Mouse (Mus musculus) left cerebral cortex, adult 18-20 months (tissue): Measurements from ENCODE around the gene BC030499. TPM values are rescaled to one million over a fixed set of nuclear protein-coding genes. Genes with fewer than 3 reads are reported as not detected.

Experiments
- DNase-seq, 2 experiments: peaks; one replicate each; pipeline ENCODE4 v3.0.0; 2021 to 2022; ENCODE audit warnings: low spot score in 2 of 2, mixed read lengths in 1 of 2
- total RNA-seq, 2 experiments: library from RNA; stranded (reverse); gene quantifications; 2 replicates each; pipeline ENCODE4 v1.2.3; 2021

The BC030499 gene
- total RNA-seq, 2 experiments from 2014 or later, result 18.3 to 20.0 TPM

DNA sequence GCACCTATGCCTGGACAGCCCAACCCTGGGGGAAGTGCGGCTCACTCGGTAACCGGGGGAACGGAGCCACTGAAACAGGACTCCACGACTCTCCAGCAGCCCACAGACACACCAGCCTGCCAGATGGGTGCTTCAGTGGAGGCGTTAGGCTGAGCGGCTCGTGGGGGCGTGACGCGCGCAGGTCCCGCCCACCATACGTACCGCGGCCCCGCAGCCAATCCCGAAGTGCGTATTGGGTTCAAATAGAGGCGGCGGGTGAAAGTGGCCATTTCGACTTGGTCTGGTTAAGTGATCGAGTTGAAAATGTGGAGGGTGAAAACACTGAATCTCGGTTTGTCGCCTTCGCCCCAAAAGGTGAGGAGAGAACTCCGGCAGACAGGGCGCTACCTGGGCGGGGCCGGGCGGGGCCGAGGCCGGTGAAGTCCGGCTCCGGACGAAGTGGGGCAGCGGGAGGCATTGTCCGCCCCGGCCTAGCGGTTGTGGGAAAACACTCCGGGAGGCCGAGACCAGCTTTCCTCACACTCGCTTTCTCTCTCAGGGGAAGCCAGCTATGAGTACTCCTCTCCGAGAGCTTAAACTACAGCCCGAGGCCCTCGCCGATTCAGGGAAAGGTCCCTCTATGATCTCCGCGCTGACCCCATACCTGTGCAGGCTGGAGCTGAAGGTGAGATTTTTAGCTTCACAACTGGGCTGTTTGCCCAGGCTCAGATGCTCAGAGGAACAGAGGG lies 10.9 kb downstream of the BC030499 start, which contains the start of gene Spag5:
TSS of gene Spag5 (plus strand) at position 173 of the 728 bp plus-strand sequence.
- DNase-seq, result peak; percentile 86 to 94

DNA sequence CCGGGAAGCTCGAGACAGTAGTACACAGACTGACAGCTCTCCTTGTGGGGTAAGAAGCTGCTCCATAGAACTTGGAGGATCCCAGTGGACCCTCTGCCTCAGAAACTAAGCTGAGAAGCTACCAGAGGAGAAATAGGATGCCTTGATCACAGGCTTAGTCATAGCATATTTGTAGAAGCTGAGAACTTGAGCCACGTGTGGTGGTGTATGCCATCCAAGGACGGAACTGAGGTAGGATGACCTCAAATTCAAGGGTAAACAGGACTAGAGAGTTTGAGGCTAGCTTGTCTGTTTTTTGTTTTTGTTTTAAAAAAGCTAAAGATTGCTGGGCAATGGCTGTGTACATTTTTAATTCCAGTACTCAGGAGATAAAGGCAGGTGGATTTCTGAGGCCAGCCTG lies 14.6 kb downstream of the BC030499 start:
- no peak for DNase-seq

GRCm38 (mm10) chr11:78310861-78311511 lies 20.3 kb downstream of the BC030499 start:
- no peak for DNase-seq

DNA sequence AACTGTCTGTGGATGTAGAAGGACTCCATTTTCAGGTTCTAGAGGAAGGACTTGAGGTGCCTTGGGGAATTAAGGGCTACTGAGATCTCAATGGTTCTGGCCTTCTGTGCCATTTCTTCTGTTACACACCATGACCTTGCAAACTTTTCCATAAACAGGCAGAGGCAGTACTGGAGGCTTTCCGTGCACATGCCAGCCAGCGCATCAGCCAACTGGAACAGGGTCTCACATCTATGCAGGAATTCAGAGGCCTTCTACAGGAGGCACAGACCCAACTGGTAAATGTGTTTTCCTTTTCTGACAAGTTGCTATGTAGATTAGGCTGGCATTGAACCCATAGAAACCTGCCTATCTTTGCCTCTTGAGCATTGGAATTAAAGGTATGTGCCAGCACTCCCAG lies 23.0 kb downstream of the BC030499 start:
- DNase-seq, result no peak

GRCm38 (mm10) chr11:78318411-78318810 lies 27.8 kb downstream of the BC030499 start:
- DNase-seq, result no peak

DNA sequence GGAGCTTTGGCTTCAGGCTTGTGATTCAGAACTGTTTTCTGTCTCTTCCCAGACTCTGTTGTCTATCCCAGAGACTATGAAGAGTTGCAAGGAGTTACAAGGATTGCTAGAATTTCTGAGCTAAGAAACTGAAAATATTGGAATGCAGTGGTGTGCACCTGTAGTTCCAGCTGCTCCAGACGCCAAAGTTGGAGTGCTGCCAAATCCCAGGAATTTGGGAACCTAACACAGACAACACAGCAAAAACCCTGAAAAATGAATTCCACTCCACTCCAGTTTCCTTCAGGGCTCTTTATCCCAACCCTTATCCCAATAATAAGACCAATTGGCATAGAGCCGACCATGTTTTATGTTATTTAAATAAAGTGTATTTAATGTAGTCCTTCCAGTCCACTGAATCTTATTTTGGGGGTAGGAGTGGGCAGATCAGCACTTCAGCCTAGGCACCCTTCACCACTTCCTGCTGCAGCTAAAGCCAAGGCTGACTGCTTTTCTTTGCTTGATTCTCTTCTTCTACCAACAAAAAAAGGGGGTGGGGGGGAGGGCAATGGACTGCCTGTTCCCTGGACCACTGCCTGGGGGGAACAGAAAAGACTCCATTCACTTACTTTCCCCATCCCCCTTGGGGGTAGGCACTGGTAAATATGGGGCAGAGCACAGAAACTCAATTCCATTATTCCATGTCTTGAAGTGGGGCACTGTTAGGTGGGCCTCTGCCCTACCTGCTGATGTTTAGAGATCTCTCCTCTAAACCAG lies 31.6 kb downstream of the BC030499 start:
- DNase-seq, result no peak

DNA sequence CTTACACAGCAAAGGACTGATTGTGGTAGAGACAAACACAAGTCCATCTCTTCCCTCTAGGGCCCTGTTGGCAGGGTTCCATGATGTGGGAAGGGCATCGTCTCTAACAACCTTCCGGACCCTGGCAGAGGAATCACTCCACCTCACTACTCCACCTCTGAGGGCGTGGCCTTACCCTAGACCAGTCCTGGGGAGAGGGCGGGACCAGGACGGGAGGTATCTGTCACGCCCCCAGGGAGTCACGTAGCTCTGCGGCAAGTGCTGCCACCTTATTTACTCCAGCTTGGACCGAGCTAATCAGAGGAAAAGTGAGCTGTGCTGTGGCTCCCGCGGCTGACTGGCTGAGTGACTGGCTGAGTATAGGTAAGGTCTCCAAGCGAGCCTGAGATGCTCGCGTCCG lies 32.2 kb downstream of the BC030499 start, which contains the start of gene Aldoc:
TSS of gene Aldoc (plus strand) at position 109 of the 400 bp plus-strand sequence.
- peak; percentile 77 to 85 for DNase-seq

- peak in 1 of 2 experiments; percentile 32 for DNase-seq
These were observed 33.6 kb downstream of the BC030499 start for GRCm38 (mm10) chr11:78324000-78324785.

DNA sequence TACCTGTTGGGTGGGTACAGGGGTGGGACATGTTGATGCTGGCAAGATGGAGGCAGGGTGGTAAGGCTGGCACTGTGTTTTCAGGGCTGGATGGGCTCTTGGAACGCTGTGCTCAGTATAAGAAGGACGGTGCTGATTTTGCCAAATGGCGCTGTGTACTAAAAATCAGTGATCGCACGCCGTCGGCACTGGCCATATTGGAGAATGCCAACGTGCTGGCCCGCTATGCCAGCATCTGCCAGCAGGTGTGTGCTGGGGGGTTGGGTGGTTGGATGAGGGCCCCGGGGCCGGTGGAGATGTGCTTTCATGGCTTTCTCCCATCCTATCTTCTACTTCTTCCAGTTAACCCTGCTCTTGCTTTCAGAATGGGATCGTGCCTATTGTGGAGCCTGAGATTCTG lies 34.3 kb downstream of the BC030499 start:
- no peak for DNase-seq

DNA sequence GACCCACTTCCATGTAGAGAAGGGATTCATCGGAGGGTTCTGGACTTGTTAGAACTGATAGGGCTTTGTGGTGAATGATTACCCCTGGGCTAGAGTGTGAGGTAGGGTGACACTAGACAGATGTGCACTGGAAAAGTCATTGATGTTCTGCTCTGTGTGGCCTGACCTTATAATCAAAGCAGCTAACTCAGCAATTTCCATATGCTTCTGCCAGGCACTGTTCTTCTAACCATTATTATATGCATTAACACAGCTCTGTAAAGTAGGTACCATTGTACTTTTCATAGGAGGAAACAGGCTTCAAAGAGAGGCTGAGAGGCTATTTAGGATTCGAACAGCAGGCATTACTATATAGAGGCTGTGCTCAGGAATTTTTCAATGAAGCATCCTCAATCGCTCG lies 36.6 kb downstream of the BC030499 start:
- DNase-seq, result no peak

DNA sequence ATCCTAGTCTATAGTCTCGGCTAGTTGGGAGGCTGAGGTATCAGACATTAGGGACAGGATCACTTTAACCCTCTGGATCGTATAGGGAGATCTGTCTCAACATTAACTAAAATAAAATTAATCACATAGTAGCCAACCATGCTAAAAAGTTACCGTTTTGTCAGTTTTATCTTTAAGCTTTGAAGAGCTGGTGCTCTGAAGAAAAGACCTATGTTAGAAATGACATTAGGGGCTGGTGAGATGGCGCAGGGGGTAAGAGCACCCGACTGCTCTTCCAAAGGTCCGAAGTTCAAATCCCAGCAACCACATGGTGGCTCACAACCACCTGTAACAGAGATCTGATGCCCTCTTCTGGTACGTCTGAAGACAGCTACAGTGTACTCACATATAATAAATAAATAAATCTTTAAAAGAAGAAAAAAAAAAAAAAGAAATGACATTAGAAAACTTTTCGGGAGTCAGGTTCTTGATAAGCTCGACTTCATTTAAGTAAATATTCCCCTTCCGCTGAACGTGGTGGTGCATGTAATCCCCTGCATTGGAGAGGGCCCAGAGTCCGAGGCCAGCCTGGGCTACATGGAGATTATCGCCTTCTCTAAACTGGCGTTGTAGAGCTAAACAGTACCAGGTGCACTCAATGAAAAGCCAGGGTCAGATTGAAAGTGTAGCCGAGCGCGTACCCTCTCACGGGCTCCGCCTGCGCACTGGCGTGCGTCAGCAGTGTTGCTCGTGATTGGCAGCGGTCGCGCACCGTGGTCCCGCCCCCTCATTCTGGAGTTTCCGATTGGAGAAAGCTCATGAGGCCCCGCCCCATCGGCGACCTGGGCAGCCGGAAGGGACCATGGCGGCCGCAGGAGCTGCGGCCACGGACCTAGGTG lies 37.2 kb downstream of the BC030499 start, which contains the start of gene Pigs:
TSS of gene Pigs (plus strand) at position 782 of the 878 bp plus-strand sequence.
- peak; percentile 96 to 97 for DNase-seq

GRCm38 (mm10) chr11:78328512-78329056 lies 37.9 kb downstream of the BC030499 start:
- no peak for DNase-seq

GRCm38 (mm10) chr11:78332676-78333075 lies 42.0 kb downstream of the BC030499 start:
- DNase-seq, result no peak

DNA sequence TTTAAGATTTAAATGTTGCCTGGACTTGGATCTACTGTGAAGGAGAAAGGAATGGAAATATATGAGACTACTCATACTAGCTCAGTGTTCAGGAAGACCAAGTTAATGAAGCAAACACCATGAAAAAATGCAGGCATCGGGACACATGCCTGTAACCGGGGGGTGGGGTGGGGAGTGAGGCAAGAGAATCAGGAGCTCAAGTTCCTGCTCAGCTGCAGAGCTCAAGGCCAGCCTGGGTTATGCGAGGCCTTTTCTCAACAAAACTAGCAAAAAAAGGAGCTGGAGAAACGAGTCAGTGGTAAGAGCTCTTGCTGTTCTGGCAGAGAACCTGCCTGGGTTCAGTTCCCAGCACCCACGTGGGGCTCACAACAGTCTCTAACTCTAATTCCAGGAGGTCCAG lies 43.4 kb downstream of the BC030499 start:
- DNase-seq, result no peak

DNA sequence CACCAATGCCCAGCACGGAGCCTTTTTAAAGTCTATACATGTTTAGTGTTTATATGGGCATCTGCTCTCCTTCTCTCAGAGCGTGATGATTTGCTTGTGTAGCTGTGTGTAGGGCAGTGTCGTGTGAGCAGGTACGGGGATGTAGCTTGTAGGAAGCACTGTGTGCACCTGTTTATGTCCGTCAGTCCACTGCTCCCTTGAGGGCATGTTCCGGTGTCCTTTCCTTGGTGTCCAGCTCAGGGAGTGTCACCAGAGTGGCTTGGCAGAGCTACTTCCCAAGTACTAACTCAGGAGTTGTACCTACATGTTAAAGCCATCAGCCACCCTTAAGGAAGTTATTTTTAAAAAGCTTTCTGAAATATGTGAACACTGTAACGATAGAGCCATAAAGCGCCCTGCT lies 46.4 kb downstream of the BC030499 start:
- DNase-seq, result no peak

DNA sequence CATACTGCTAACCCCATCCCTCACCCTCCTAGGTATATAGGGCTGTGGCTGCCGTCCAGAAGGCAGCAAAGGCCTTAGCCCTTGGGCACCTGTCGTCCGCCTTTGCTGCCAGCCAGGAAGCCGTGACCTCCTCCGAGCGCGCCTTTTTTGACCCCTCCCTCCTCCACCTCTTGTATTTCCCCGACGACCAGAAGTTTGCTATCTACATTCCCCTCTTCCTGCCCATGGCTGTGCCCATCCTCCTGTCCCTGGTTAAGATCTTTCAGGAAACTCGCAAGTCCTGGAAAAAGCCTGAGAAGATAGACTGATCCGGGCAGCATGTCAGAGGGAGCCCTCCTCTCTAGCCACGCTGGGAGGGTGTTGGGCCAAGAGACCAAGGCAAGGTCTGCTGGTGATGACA lies 51.1 kb downstream of the BC030499 start:
- no peak for DNase-seq

GRCm38 (mm10) chr11:78343381-78344327 lies 53.0 kb downstream of the BC030499 start, which contains the start of gene Unc119:
Gene Unc119, plus strand, starts transcription at chr11:78343482.
- DNase-seq, result peak; percentile 69 to 78

DNA sequence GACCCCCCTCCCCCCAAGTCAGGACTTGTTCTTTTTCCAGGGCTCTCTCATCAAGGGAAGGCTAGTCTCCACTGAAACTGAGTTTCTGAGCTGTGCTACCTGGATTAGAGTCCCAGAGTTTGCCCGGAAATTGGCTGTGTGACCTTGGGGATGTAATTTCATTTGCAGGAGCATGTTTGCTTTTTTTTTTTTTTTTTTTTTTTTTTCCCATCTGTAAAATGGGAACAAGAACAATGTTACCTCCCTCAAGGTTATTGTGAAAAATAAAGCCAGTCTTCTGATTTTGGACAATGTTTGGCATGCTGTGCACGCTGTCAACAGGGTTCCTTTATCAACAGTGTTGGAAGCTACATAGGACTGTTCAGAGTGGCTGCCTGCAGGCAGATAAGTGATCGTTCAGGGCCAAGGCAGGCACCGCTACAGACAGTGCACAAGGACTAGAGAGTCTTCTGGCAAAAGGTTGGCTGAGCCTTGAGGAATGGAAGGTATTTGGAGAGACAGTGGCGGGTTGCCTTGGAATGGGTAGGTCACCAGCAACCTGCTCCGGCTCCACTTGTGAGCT lies 53.8 kb downstream of the BC030499 start:
- DNase-seq, result no peak
